Mouse (Mus musculus) erythroblast, embryonic 14.5 days (primary cell): ENCODE results near the gene Myo1d.

ENCODE experiments used
- GATA1 ChIP-seq: IDR thresholded peaks from 2 replicates; pipeline ENCODE4 v1.6.1; 2012; ENCODE audit warnings: low read length, inconsistent platforms, mixed read lengths
- TAL1 ChIP-seq: IDR thresholded peaks from 3 replicates; pipeline ENCODE4 v1.6.1; 2012; ENCODE audit warnings: low read length, inconsistent platforms, mixed read lengths

DNA sequence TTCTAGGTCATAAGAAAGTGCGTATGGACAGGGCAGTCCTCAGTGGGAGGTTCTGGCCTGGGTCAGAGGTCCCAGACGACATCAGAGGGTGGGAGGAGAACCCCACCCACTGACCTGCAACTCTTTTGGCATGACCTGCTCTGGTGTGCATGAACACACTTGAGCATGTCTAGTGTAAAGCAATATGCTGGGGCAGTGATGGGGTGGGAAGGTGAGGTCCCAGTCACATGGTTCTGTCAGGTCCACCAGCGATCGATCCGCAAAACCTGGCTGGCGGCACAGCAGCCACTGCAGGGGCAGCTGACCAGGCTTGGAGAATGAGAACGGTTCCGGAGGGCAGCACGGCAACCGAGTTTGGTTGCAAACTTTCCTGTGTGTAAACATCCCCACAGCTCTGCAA lies 297.5 kb downstream of the Myo1d start:
- no peak for TF ChIP-seq TAL1
- TF ChIP-seq GATA1 = no peak
